Mouse (Mus musculus): ENCODE data around the gene Hist2h2aa1.

The Hist2h2aa1 gene

DNA sequence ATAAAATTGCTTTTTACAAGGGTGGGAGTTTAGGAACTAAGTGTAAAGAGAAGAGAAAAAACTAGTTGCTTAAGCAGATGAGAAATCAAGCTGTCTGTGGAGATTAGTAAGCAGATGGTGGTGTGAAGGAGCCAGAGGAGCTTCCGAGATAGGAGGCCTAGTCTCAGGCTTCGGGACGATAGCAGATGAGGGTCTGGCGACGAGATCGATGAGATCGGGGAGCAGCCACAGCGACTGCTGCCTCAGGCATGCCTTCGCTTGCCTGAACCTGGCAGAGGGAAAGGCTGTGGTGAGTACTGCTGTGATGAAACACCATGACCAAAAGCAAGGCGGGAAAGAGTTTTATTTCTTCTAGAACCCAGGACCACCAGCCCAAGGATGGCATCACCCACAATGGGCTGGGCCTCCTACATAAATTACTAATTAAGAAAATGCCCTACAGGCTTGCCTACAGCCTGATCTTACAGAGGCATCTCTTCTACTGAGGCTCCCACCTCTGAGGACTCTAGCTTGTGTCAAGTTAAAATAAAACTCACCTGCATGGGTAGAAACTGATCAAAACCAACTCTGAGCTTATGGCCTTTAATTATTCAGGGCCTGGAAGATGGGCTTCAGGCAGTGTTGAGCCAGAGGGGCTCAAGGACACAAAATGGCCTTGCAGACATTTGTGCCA, 9.5 kb downstream of the Hist2h2aa1 start:
- peak in 1 of 2 experiments; percentile 43 for DNase-seq

DNA sequence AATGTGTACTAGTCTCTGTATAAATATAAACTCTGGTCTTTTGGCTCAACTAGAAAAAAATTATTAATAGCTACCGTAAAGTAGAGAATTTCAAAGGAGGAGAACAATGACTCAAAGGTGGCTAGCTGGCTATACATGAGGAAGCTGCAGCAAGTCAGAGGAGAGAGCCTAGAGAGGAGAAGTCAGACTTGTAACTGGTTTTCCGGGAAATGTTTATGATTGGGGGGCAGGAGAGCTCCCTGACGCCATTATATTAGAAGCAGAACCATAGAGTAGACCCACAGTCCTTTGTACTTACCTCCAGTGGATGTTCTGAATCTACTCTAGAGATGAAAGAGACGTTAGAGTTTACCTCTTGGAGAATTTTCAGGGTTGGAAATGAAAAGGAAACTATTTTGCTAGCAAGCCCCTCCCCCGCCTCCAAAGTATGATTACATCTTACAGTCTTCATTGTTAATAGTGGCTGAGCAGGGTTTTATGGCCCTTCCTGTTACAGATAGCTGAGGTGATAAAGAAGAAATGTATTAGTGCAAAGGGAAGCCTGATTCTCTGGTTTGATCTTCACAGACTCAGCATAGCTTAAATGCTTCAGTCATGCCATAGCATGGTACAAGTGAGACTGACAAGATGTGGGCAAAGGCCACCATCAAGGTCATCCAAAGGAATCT, 10.8 kb downstream of the Hist2h2aa1 start:
- DNase-seq, result no peak

DNA sequence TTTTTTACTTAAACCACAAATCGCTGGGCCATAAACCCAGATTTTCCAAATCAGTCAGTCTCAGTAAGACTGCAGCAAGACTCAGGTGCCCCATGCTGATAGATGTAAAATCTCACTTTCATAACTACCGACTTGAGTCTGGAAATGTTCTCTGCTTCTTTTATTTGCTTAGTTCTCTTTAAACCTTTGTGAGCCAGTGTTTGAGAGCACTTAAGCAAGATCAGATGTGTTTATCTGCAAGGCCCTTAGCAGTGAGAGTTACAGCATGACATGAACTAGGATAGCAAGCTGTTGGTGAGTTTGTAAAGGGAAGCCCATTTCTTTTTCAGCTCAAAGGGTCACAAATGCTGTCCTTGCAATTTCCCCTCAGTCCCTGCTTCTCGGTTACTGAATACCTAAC, 11.9 kb downstream of the Hist2h2aa1 start:
- no peak for DNase-seq

DNA sequence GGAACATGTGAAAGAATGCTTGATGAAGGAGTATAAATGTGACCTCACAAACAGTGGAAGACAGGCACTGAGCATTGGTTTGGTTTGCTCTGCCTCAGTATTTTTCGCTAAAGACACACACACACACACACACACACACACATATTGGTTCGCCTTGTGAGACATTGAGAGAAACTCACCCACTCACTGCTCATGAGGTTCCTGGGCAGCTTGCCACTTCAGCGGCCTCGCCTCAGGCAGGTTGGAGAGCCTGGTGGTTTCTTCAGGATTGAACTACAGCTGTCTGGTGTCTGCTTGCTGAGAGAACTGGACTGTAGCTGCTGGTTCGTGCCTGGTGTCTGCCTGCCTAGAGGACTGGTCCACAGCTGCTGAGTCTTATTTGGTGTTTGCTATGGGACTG, 14.9 kb downstream of the Hist2h2aa1 start:
- no peak for DNase-seq

DNA sequence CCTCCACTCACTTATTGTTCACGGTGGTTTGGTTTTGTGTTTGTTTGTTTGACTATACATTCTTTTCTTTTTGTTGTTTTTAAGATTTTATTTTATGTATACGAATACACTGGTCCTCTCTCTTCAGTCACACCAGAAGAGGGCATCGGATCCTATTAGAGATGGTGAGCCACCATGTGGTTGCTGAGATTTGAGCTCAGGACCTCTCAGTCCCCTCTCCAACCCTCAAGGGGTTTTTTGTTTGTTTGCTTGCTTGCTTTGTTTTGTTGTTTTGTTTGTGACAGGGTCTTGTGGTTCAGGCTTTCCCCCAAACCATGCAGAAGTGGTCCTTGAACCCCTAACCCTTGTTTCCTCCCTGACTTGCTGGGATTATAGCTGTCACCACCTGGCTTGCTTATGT, 16.3 kb downstream of the Hist2h2aa1 start:
- no peak for DNase-seq

DNA sequence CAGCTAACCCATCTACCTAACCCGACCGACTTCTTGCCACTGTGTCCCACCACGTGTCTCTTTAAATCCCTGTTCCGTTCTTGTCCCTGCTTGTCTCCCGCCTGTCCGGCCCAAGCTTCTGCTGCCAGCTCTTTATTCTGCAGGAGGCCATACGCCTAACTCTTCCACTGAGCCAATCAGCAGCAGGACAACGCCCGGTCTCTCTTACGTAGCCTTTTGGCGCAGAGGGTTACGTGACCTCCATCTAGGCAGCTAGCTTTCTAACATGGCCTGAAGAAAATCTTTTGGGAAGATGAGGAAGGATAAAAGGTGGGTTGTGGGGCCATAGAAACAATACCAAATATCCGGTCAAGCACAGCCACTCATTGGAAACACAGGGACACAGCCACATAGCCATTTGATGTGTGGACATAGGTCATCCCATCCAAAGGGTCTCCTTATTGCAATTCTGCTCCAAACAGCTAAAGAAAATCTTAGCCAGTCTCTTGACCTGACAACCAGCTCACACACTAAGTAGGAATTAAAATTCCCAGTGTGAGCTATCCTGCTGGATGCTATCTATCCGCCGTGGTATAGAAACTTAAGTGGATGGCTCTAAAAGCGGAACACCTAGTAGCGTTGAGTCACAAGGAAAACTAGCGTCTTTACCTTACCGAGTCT, 17.0 kb downstream of the Hist2h2aa1 start:
- peak; percentile 74 to 83 for DNase-seq

DNA sequence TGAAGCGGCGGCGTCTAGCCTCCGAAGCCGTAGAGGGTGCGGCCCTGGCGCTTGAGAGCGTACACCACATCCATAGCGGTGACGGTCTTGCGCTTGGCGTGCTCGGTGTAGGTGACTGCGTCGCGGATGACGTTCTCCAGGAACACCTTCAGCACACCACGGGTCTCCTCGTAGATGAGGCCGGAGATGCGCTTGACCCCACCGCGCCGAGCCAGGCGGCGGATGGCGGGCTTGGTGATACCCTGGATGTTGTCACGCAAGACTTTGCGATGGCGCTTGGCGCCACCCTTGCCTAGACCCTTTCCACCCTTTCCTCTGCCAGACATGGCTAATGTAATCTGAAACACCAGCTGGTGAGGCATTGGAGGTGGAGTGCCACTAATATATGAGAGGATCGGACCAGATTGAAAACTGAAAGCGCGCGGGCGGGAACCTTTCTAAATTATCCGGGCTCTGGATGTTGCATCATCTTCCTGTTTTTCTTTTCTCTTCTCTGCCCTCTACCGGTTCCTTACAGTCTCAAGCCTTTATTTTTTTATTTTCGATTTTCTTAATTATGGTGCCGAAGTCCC, 17.8 kb downstream of the Hist2h2aa1 start, which contains the start of gene Hist2h4:
Hist2h4 (minus strand) TSS at position 333 of the 572 bp plus-strand sequence.
- DNase-seq, result peak; percentile 93 to 95

DNA sequence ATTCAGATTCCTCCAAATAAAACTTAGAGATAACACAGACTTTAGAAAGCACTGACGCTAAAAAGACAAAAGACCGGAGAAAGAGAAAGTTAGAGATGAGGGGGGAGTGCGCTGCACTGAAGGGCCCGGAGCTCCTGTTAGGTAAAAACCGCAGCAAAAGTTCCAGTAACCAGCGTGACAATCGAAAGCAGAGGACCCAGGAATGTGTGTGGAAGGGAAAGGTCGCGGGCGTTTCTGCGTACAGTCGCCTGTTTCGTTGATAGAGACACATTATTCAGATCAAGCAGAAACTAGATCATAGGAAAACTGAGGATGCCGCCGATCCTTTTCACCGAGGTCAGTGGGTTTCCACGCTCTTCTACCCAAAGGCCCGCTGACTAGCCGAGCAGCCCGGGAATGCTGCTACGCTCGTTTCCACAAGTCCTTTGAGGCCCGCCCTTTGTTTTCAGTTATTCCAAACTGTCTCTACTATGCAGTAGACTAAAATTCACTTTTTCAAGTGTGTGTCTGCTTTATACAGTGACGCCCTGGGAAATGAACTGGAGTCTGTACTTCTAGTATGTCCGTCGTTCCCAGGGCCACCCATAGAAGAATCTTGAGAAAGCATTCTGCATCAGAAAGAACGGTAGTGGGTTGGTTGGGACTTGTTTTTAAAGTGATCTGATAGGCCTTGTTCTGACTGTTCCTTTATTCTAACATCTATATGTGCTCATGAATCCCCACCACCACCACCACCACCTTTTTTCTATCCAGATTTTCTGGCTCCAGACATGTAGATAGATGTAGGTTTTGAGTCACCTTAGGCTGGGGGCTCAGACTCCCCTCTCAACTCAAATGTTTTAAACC, 18.5 kb downstream of the Hist2h2aa1 start:
- DNase-seq, result peak; percentile 64 to 79

DNA sequence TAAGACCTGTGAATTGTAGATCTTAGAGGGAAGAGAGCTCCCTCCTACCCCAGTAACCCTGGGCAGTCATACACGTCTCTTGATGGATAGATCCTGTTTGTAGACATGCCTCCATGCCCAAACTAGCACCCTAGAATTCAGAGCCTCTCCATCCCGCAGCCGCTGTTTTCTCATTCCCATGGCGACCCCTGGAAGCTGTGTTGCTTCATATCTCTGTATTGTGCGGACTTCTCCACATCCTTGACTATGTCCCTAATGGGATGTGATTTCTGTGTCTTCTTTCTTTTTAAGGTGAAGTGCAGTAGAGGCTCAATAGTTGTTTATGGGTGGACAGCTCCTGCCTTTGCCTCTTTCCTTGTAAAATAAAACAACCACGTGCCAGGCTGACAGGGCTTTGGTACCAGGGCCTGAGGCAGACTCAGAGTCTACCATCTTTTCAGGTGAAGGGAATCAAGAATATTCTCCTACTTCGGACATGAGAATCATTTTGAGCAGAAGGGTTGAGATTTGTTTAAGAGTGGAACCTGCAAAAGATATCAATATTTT, 19.2 kb downstream of the Hist2h2aa1 start:
- DNase-seq, result no peak

DNA sequence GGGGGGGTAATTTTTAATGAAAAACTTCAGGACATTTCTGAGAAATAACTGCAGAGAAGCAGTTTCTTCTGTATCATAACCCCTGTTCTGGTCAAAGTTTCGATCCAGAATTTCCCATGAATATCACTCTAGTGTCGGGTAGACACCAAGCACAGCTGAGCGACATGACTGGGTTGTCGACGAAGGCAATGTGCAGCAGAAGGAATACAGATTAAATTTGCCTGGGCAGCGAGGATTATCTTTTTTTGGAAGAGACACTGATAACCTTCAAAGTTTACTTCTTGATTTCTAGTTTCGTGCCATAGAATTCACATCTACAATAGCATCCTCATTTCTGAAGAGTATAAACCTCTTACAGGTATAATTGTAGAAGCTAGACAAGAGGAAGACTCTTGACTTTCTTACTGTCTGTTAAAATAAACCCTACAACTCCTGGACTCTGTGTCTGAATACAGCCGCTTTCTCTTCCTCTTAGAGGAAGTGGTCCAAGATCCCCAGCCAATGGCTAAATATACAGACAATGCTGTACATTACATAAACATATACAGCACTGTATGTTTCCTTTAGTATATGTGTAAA, 20.9 kb downstream of the Hist2h2aa1 start:
- no peak for DNase-seq

DNA sequence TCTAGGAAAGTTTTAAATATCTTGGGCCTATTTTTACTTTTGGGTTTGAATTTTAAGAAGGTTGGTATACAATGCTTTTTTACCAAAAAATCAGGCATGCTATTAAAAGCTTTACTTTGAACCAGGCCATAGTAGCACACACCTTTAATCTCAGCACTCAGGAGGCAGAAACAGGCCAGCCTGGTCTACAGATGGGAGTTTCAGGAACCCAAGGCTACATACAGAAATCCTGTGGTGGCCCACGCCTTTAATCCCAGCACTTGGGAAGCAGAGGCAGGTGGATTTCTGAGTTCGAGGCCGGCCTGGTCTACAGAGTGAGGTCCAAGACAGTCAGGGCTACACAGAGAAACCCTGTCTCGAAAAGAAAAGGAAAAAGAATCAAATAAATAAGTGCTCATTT, 22.2 kb downstream of the Hist2h2aa1 start:
- DNase-seq, result no peak

DNA sequence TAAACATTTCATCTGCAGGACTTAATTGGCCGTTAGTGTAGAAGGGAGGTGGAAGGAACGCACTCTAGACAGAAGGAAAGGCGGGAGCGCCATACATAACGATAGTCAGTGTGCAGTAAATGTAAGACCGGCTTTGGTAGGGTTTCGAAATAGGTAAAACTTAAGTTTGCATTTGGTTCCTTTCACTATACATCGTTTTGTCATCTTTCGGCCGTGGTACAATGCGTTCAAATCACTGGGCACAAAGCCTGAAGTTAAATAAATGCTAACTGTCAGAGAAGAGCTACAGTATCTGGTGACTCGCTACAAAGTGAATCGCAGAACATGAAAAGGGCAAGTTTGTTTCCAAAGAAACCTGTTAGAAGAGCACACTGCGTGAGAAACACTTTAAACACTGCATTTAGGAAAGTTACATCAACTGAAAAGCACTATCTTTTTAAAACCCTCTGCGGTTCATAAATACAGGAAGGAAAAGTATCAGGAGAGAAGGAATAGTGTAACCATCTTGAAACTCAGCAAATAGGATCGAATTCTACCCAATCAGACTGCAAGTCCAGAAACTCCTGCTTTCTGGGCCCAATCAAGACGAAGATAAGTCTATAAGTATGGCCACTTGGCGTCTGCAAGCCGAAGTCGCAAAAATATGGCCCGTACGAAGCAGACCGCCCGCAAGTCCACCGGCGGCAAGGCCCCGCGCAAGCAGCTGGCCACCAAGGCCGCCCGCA, 22.9 kb downstream of the Hist2h2aa1 start, which contains the start of gene Hist2h3b:
Hist2h3b (plus strand) TSS at position 604 of the 725 bp plus-strand sequence.
- DNase-seq, result peak; percentile 82 to 88

DNA sequence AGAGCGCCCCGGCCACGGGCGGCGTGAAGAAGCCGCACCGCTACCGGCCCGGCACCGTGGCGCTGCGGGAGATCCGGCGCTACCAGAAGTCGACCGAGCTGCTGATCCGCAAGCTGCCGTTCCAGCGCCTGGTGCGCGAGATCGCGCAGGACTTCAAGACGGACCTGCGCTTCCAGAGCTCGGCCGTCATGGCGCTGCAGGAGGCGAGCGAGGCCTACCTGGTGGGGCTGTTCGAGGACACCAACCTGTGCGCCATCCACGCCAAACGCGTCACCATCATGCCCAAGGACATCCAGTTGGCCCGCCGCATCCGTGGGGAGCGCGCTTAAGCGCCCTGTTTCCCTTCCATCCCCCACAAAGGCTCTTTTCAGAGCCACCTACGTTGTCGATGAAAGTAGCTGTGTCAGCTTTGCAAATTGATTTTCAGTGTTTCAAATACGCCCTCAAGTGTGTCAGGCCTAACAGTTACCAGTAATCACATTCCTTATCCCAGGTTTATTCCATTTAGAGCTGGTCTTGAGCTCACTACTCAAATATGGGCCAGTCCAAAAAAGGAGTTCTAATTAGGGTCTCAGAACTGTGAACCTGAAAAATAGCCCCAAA, 23.6 kb downstream of the Hist2h2aa1 start:
- peak in 1 of 2 experiments; percentile 55 for DNase-seq

DNA sequence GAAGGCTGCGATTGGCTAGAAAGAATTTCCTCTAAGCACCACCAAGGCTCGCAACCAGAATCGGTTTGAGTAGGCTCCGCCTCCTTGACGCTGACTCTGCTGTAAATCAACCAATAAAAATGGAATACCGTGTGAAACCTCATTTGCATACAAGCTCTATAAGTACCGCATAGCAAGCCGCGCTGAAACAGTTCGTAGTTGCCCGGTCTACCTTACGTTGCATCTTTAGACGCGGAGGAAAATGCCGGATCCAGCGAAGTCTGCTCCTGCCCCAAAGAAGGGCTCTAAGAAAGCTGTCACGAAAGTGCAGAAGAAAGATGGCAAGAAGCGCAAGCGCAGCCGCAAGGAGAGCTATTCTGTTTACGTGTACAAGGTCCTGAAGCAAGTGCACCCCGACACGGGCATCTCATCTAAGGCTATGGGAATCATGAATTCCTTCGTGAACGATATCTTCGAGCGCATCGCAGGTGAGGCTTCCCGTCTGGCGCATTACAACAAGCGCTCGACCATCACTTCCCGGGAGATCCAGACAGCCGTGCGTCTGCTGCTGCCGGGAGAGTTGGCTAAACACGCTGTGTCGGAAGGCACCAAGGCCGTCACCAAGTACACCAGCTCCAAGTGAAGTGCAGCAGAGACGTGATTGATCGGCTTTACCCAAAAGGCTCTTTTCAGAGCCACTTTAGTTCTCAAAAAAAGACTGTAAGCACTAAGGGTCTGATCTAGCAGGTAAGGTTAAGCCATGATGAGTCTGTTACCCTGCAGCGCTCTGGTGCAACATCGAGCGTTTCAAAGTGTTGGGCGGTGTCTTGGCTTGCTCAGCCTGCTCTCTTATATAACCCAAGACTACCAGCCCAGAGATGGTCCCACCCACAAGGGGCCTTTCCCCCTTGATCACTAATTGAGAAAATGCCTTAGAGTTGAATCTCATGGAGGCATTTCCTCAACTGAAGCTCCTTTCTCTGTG, 24.5 kb downstream of the Hist2h2aa1 start, which contains the start of gene Hist2h2bb:
Hist2h2bb (plus strand) TSS at position 242 of the 964 bp plus-strand sequence.
- DNase-seq, result peak; percentile 84 to 93

DNA sequence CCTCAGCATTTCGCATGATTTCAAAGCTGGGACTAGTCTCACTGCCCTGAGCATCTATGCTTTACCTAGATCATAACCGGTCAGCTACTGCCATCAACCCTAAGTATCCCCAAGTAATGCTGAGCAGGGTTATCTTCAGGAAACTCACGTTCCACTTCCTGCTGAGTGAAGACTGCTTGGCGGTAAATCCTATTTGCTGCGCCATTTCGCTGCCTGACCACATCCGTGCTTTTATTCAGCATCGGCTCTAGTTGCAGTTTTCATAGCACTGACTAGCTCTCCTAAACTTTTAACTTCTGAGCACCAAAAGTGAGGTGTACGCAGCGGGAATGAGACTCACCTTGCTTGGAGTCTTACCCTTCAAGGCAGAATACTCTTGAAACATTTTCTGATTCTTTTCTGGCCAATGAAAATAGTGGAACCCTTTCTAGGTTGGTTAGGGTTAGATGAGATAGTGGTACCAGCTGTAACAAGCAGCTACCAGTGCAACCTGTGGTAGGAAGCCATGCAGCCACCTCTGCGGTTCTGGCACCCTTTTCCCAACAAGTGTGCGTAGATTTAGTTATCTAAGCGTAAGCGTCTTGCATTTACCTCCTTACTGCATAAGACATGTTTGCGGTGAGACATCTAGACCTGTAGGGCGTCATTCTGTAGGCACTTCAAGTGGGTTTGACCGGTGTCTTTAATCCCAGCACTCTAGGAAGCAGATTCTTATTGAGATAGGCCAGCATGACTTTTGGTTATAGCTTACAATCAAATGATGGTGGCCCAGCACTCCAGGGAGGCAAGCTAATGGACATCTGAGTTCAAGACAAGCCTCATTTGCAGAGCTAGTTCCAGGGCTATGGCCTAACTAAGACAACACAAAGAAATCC, 28.5 kb downstream of the Hist2h2aa1 start:
- peak in 1 of 2 experiments; percentile 30 for DNase-seq

DNA sequence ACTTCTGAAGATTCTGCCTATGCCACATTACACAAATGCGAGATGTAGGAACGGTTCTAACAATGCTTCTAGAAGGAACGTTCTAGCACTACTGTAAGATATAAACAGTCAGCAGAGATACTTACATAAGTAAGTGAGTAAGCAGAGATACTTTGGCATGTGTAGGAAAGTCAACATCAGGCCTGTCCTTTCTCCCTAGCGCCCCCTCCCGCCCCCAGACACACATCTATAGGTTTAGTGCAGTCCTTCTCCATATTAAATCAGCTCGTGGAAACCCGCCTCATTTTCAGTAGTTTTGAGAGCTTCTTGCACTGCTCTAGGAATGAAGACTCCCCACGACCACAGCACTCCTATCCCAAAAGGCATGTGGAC, 32.1 kb downstream of the Hist2h2aa1 start:
- DNase-seq, result peak; percentile 73 to 84

DNA sequence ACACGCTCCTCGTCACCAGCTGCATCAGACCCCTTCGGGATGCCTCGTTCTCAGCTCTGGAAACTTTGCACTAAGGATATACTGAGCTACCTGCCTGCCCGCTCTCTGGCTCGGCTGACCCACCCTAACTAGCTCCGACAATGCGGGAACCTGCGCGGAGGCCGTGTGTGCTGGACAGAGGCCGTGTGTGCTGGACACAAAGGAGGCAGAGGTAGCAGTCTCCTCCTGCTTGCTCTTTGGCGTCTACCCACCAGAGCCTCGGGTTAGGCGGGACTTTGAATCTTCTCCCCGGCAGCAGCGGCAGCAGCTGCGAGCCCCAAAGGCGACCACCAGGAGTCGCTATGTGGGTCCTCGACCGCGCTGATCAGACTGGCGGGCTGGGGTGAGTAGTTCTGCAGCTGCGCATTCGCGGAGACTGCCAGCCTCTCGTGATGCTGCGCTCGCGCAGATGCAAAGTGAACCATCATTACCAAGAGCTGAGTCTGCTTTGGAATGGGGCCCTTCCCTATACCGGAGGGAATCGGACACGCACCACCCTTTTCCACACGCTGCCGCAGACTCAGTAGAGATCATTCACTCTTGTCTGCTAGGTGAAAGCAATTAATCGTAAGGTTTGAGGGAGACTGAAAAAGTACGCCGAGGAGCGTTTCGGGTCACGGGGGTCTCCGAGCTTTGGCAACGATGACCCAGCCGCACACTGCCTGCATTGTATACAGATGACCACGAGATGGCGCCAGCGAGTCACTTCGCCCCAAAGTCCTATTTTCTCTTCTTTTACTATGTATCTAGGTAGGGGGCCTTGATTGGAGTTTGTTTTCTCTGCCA, 32.7 kb downstream of the Hist2h2aa1 start:
- DNase-seq, result peak; percentile 95 to 96
